Mouse (Mus musculus) urinary bladder, postnatal 36 days (tissue): ENCODE data around the gene Htra1.

Experiments
- DNase-seq, 2 experiments: peaks; one replicate each; pipeline ENCODE4 v3.0.0; 2022; ENCODE audit warnings: low spot score in 2 of 2, mixed read lengths in 1 of 2

Htra1 gene

GRCm38 (mm10) chr7:130935793-130936471 is at the start of gene Htra1:
Htra1 (plus strand) TSS chr7:130936111.
- DNase-seq, result peak; percentile 56 to 81

- no peak for DNase-seq
Observed at GRCm38 (mm10) chr7:130886246-130886645, 49.7 kb upstream of the Htra1 start.

GRCm38 (mm10) chr7:130887946-130888345 is 48.0 kb upstream of the Htra1 start:
- no peak for DNase-seq

DNA sequence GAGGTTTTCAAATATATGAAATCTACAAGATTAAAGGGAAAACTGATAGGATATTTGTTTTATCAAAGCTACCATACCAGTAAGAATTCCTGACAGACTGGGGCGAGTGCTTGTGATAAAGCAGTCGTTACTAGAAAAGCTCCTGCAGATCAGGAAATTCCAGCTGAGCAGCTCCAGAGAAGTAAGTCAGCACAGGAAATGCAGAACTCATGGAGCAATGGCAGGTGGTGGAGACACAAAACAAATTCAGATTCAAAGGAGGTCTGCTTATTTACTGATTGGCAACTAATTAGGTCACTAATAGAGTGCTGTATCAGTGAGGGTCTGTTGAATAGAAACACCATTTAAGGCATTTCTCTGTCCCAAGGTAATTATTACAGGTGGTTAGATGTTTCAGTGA is 45.0 kb upstream of the Htra1 start:
- DNase-seq, result no peak

- peak in 1 of 2 experiments; percentile 26 for DNase-seq
Observed at GRCm38 (mm10) chr7:130892973-130893372, 42.9 kb upstream of the Htra1 start.

DNA sequence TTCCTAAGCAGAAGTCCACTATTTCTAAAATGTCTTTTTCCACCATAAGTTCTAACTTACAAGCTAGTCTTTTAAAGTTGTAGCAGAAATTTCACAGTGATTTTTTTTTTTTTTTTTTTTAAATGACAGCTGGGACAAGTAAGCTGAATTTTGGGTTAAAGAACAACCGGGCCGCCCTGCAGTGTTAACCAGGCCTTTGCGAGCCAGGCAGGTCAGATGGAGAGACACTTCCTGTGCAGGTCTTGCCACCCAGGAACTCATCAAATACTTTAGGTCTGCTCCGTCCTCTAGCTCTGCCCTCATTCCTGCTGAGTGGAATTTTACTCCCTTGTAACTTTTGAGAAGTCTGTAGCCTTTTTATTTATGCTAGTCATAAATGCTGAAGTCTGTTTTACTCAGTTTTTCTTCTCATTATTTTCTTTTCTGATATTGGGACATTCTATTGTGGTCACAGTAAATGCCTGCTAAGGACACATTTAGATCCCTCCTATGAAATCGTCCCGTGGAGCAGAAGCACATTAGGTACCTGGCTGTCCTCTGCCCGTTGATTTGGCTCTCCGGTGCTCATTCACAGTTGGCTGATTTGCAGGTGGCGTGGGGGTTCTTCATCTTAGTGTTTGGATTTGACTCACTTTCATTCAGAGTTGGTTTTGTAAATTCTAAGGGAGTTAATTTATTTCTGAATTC is 40.8 kb upstream of the Htra1 start:
- DNase-seq, result no peak

DNA sequence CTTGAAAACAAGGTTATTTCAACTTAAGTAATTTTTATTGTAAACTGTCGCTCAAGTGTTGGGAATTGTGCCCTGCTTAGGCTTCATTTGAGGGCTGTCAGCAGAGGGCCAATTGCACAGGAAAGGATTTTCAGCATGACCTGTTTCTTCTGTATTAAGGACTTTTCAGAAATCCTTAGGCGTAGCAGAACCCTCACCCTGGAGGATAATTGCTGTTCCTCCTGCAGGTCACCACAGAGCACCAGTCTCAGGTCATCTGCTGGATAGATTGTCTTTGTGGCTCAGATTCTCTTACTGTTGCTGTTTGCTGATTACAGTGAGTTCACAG is 40.3 kb upstream of the Htra1 start:
- DNase-seq, result no peak

DNA sequence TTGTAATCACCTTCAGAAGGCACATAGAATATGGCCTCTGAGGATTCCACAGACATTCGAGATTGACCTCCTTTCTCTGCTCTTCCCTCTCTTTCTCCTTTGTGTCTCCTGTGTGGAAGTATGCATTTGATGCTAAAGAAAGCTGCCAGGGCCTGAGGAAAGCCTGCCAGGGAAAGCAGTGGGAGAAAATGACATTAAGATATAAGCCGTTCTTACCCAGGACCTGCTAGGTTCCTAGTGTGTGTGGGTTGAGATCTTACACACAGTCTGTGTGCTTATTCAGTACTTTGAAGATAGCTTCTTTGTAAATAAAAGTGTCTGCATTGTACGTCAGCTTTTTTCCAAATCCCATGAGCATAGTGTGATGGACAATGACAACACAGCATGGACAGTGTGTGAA is 39.8 kb upstream of the Htra1 start:
- no peak for DNase-seq

DNA sequence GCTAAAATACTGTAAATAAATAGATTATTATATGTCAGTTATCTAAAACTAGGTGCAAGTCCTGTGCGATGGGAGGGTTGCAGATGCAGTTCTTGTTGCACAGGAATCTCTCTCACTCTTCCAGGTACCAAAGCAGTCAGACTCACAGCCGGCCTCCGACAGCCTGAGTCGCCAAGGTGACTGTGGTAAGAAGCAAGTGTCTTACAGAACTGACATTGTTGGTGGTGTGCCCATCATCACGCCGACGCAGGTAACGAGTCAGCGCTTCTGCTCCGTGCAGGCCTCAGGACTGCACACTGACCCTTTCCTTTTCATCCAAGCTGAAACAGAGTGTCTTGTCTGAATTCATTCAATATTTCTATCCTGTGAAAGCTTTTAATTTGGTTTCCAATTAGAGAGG is 38.7 kb upstream of the Htra1 start:
- DNase-seq, result no peak

GRCm38 (mm10) chr7:130898373-130898772 is 37.5 kb upstream of the Htra1 start:
- DNase-seq, result no peak

DNA sequence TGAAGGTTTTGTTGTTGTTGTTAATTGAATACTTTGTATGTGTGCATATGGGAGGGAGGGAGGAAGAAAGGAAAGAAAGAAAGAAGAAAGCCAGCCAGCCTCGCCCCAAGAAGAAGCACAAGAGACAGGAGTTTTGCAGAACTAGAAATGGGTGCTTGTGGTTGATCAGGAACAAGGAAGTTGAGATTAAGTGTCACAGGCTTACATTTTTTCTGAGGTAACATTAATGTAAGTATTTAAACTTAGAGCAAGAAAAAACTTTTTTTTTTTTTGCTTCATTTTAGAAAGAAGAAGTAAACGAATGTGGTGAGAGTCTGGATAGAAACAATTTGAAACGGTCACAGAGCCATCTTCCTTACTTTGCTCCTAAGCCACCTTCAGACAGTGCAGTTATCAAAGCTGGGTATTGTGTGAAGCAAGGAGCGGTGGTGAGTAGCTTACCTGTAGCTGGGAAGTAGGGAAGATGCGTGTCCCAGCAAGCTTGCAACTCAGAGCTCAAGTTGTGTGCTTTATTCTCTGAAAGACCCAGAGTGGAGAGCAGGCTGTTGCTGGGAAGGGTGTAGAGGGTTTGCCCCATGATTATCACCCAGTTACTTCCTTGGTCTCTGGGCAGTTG is 35.6 kb upstream of the Htra1 start:
- no peak for DNase-seq

- no peak for DNase-seq
Observed at GRCm38 (mm10) chr7:130902929-130903328, 33.0 kb upstream of the Htra1 start.

DNA sequence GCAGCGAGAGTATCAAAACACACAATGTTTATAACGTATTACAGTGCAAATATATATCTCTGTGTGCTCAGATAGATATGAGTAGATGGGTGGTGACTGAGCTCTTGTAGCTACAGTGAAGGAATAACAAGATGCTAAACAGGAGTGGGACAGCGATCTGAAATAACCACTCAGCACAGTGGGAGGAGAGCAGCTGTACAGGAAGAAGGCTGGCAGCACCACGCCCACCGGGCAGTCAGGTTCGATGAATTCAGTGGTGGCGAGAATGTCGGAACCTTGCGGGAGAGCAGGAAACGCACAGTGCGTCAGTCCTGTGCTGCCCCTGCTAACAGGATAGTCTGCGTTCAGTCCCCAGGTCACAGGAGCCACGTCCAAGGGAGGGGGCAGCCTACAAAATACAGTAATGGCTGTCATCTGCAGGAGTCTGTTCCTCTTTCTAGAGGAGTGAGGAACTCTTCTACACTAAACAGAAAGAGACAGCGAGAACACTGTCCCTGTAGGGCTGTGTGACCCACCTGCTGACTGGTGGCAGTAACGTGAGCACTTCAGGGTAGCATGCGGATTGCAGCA is 32.3 kb upstream of the Htra1 start:
- no peak for DNase-seq

GRCm38 (mm10) chr7:130904571-130905365 is 31.1 kb upstream of the Htra1 start:
- no peak for DNase-seq

DNA sequence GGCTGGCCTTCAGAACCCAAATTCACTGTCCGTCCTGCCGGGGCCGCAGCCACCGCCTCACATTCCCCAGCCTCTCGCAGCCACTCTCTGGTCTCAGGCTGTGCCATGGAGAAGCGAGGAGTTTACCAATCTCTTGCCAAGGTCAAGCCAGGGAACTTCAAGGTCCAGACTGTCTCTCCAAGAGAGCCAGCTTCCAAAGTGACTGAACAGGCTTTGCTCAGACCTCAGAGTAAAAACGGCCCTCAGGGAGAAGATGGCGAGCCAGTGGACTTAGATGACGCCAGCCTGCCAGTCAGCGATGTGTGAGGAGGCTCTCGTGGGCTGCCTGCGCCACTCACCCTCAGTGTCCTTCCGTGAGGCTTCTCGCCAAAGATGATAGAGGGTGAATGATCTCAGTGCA is 25.1 kb upstream of the Htra1 start:
- no peak for DNase-seq

GRCm38 (mm10) chr7:130914693-130915363 is 21.1 kb upstream of the Htra1 start:
- DNase-seq, result no peak

- no peak for DNase-seq
Observed at GRCm38 (mm10) chr7:130918260-130918659, 17.7 kb upstream of the Htra1 start.

DNA sequence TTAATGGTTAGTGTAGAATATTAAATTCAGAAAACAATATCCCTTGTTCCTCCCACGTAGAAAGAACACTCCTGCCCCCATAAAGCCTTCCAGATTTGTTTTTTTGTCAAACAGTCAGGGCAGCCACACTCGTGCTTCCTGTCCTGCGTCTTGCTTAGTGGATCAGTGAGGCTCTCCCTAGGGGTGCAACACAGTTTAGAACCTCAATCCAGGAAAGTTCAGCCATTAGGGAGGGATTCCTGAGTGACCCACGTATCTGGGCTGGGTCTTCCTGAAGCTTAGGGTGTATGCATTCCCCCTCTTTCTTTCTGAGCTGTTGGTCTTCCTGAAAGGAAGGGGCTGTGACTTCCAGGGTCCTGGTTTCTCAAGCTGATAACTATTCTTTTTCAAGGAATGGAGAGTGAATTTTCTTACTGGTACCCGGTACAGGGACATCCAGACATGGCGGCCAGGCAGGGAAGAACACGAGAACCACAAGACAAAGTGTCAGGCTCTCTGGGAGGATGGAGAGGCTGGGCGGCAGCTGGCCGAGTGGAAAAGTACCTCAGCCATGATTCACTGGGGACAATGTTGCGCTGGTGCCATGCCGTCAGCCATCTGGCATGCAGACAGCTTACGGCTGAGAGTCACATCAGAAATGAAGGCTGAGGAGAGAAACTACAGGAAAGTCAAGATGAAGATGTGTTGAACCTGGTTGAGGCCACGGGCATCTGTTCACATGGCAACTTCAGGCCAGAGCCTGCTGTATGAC is 12.8 kb upstream of the Htra1 start:
- no peak for DNase-seq

DNA sequence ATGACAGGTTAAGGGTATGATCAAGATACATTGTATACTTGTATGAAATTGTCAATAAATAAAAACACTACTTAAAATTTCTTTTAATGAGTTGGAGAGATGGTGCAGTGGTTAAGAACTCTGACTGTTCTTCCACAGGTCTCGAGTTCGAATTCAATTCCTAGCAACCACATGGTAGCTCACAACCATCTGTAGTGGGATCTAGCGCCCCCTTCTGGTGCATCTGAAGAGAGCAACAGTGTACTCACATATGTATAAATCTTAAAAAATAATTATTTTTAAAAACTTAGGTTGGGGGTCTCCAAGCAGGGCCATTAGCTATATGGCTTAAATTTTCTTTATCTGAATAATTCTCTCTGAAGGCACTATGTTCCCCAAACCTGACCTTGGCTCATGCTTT is 5.5 kb upstream of the Htra1 start:
- DNase-seq, result no peak

GRCm38 (mm10) chr7:130932921-130933320 is 3.0 kb upstream of the Htra1 start:
- no peak for DNase-seq

DNA sequence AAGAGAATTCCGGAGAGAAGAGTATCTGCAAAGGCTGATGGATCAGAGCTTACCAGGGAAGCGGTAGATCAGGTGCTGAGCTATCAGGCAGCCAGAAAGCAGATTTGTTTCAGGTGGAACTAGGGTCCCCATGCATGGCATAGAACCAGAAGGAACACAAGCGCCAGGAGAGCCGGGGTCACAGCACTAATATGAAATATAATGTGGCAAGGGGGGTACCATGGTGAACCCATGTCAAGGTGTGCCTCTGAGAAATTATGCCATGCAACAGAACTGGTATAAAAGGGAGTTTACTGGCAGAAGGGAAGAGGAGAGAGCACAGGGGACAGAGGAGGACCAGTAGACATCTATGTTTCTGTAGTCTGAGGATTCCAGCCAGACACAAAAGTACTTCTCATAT is 1.3 kb upstream of the Htra1 start:
- DNase-seq, result no peak
